Mouse (Mus musculus) embryo, embryonic 9.5 days (tissue): ENCODE results near the gene Mpzl2.
"Not testable (repeated sequence)": the region's sequence is repeated elsewhere in the genome, so short reads cannot be mapped to it uniquely, and the experiment has no call there.

ENCODE experiments used
- DNase-seq: peaks from one replicate; pipeline ENCODE4 v3.0.0-alpha.2; 2017; ENCODE audit errors: extremely low spot score

The Mpzl2 gene

DNA sequence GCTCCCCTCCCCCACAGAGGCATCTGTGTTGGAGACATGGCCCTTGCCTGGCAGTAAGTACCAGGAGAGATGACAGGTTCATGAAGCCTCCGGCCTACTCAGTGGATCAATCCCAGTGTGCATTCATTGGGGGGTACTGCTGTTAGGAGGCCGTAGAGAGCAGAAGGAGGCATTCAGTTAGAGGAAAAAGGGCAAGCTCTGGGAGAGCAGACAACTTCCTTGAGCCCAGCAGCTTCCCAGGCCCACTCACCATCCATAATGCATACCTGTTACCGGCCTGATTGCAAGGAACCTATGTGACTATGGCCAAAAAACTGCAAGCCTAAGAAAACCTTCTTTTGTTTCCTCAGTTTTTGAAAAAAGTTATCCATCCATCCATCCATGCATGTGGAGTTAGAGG lies 5.1 kb upstream of the Mpzl2 start:
- DNase-seq, result no peak

- DNase-seq, result not testable (repeated sequence)
These were observed 1.8 kb upstream of the Mpzl2 start for GRCm38 (mm10) chr9:45037803-45038202.

DNA sequence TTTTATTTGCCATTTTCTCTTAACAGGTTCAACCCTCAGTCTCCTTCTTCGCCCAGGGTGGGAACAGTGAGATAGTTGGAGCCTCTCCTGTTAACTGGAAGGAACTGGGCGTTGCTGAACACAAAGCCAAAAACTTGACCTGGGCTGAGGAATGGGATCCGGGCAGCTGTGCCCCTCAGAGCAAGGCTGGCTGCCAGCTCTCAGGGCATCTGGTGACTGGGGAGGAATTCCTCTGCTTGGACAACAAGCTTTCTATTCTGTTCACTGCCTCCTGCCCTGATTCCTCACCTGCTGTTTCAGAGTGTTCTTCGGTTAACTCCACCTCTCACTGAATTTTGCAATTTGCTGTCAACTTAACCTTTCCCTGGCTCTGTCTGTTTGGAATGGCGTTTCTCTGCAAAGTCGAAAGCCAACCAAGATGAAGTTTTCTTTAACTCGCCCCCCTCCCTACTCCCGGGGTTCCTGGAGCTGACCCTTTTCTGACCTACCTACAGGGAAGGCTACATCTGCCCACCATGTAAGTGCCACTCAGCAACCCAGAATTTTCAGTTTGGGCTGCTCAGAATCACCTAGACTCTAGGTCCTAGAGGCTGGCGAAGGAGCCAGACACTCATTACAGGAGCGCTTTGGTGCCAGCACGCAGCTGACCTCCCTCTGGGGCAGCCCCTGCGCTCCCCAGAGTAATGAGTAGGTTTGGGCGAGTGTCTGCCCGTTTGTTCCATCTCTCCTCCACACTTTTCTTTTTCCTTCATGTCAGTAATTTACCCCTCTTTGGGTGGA lies 657 bp downstream of the Mpzl2 start:
- no peak for DNase-seq

DNA sequence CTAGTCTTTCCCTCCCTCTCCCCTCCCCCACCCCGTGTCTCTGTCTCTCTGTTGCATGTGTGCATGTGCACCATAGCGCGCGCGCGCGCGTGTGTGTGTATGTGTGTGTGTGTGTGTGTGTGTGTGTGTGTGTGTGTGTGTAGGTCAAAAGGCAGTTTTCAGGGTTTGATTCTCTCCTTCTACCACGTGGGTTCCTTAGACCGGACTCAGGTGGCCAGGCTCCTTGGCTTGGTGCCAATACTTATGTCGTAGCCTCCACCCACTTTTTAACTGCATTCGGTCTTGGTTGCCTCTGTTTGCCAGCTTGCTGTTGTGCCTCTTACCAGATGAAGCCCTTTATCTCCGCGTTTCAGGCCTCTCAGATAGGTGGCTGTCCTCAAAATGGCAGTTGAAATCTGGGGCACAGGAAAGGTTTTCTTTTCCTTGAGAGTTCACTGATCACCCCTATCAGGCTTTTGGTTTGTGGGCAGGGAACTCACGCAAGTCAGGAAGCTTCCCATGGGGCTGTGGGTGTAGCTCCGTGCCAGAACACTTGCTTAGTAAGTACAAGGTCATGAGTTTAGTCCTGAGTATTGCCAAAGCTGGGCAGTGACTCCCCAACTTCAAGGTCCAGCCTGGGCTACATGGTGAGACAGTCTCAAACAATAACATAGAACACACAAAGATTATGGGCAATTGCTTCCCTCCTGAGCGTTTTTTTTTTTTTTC lies 1.7 kb downstream of the Mpzl2 start:
- no peak for DNase-seq

DNA sequence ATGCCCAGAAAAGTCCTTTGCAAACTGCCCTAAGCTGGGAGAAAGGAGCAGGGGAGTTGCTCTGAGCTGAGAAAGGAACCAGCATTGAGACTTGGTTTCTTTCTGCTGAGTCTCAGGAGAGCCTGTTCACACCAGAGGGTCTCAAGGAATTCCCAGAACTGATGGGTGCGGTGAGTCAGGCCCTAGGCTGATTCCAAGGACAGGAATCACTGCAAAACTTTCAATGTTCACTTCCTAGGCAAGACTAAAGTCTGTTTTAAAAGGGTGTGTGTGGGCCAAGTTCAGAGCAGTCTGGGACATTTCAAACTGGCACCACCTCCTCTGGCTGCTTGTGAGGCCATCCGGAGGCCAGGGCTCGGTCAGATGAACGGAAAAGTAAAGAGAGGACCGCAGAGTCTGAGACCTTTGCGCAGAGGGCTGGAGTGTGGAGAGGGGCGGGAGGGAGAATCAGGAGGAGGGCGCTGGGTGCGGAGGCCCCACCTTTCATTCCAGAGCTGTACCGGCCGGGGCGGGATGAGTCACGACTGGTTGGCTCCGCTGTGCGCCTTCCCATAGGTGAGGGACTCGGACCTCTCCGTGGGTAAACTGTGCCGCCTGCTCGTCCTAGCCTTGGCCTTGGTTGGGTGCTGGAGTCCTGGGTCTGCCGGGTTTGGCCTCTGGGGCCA lies 2.6 kb downstream of the Mpzl2 start:
- DNase-seq, result peak; percentile 39

DNA sequence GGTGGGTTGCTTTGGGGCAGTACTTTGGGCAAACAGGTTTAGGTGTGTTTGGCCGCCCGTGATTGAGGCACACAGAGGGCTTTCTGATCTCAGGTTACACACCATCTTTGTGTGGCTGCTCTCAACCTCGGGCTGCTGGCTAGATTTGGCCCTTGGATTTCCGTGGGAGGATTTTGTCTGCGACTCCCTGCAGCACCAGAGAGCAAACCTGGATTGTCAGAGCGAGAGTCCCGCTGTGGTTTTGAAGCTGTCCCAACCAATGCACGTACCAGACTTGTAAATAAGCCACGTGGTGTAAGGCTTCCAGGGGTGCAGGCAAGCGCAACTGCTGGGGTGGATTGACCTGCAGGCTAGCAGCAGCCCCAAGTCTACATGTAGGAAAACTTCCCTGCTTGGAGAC lies 3.3 kb downstream of the Mpzl2 start:
- peak; percentile 33 for DNase-seq

- DNase-seq, result no peak
These were observed 7.4 kb downstream of the Mpzl2 start for GRCm38 (mm10) chr9:45046973-45047372.

DNA sequence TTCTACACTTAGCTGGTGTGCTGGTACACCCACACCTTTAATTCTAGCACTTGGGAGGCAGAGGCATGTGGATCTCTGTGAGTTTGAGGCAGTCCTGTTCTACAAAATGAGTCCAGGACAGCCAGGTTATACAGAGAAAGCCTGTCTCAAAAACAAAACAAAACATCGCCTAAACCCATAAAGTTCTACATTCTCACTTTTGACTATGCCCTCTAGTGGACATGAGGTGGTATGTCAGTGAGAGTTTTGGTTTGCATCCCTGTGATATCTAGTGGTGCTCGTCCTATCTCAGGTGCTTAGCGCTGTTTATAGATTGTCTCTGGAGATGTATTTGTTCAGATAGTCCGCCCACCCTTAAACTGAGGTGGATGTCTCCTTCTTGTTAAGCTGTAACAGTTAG lies 8.9 kb downstream of the Mpzl2 start:
- DNase-seq, result peak; percentile 16

GRCm38 (mm10) chr9:45049731-45050130 lies 10.1 kb downstream of the Mpzl2 start:
- DNase-seq, result no peak

DNA sequence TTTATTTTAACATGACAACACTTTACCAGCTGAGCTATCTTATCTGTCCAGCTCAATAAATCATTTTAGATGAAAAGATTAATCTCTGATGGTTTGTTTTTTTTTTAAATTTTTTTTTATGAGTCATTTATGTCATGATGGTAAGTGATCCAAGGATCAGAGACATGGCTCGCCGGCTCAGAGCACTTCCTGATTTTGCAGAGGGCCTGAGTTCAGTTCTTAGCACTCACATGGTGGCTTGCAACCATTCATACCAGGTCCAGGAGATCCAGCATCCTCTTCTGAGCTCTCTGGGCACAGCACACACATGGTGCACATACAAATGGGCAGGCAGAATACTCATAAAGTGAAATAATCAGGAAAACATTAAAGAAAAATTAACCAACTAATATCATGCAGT lies 10.7 kb downstream of the Mpzl2 start:
- no peak for DNase-seq

- DNase-seq, result peak; percentile 94
These were observed 15.6 kb downstream of the Mpzl2 start, which contains the start of gene Mpzl3 for GRCm38 (mm10) chr9:45055082-45055713. Gene Mpzl3 (plus strand): TSS chr9:45055186.

DNA sequence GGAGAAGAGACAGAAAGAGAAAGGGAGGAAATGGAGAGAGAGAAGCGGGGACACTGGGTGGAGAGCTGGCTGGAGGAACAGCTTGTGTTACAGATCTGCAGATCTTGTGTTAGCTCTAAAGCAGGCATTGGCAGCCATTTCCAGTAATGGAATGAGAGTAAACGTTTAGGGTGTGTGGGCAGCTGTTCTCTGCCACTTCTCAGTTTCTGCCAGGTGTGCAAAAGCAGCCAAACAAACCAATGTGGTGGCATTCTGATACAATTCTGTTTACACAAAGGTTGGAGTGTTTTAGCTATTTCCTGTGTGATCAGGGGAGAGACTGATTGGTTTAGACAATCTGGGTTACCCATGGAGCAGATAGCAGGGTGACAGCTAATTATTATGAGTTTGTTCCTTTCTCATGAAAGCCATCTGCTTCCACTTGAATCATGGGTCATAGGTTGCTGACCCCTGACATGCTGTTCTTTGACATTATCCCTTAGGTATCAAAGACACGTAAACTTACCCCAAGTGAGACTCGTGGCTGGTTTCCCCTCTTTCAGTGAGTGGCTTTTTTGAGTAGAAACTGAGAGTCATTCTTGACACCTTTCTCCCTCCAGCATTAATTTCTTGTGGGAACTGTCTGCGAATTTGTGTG lies 18.8 kb downstream of the Mpzl2 start:
- peak; percentile 28 for DNase-seq

DNA sequence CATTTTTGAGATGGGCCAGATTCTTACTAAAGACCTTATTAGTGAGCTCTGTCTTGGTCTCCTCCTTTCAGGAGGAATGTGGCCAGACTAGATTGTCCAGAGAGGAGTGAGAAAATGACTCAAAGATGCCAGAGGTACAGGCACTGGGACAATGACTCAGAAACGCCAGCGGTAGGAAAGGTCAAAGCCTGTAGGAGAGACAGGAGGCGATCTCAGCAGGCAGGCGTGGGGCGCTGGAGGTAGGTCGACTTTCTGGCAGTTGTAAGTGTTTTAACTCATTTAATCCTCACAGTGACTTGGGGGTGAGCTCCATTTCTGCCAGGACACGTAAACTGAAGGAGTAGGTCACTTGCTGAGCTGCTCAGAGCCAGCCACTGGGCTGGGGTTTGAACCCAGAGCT lies 20.6 kb downstream of the Mpzl2 start:
- DNase-seq, result no peak

DNA sequence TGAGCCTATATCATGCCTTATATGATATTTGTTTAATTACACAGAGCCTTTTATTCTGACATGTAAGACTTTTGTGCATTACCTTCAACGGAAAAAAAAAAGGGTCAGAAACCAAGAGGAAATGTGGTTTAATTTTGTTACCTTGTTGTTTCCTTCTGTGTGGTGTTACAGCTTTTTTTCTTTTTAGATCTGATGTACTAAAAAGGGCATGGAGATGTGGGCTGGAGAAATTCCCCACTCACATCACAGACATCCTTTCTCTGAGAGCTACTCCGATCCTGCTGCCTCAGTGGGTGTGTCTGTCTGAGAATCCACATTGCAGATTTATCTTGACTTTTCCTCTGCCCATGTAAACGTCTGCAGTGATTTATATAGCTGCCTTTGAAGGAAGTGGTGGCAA lies 23.1 kb downstream of the Mpzl2 start:
- no peak for DNase-seq

DNA sequence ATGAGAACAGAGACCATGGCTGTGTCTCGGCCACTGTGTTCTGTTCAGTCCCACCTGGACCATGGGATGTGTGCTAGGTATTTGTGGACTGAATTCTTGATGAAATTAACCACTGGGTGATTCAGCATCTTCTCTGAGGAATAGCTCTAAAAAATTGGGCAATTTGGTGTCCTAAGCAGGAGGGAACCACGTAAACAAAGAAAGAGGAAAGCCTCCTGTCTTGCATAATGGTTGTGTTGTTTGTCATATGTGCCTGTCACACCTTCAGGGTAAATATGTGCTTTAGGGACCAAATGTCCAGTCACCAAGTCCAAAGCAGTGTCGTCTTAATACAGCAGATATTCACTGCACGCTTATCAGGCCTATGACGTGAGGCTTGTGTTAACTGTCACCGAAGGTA lies 24.8 kb downstream of the Mpzl2 start:
- no peak for DNase-seq

DNA sequence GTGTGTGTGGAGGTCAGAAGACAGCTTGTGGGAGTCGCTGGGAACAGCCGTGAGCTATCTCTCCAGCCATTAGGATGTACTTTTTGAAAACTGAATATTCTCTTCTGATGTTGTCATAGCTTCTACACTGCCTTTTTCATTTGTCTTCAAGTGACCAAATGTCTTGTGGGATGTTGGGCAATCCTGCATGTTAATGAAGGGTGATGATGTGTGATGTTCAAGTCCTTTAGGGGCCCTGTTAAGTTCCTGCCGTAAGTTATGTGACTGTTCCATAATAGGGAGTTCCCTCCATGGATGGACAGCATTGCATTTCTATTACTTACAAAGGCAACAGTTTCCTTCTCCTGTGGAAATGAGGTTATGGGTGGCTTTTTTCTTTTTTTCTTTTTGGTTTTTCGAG lies 27.1 kb downstream of the Mpzl2 start:
- no peak for DNase-seq

GRCm38 (mm10) chr9:45071800-45072199 lies 32.2 kb downstream of the Mpzl2 start:
- DNase-seq, result no peak

- no peak for DNase-seq
These were observed 38.3 kb downstream of the Mpzl2 start for GRCm38 (mm10) chr9:45077859-45078258.

DNA sequence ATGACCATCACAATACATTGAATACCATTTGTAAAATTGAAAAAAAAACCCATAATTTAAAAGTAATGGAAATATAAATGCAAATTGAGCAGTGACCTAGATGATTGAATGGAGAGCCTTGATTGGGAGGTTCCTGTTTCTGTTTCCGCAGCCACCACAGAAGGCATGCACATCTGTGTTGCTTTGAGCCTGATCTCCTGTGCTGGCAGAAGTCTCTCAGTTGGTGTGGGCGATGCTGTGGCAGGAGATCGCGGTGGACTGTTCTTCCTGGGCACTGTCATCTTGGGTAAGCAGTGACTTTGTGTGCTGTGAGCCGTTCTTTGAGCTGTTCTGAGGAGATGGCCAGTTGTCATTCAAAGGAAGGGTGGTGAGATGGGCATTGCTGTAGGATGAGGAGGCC lies 39.4 kb downstream of the Mpzl2 start, which contains the start of gene Jaml:
Gene Jaml (plus strand): TSS at position 173 of the 400 bp plus-strand sequence.
- DNase-seq, result no peak

DNA sequence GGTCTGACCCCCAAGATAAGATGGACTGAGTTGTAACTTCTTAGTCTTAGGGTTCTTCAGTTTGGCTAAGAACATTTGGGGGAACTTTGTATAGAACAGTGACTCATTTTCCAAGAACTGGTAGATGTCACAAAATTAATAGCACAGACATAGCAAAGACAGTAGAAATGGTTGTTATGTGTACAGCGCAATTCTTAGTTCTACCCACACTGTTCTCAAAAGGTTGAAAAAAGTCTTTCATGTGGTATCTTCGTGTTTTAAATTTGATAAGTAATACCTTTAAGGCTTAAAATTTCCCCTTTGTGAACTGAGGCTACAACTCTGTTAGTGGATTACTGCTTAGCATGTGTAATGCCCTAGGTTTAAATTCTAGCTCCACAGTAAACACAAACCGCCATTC lies 43.5 kb downstream of the Mpzl2 start:
- no peak for DNase-seq

DNA sequence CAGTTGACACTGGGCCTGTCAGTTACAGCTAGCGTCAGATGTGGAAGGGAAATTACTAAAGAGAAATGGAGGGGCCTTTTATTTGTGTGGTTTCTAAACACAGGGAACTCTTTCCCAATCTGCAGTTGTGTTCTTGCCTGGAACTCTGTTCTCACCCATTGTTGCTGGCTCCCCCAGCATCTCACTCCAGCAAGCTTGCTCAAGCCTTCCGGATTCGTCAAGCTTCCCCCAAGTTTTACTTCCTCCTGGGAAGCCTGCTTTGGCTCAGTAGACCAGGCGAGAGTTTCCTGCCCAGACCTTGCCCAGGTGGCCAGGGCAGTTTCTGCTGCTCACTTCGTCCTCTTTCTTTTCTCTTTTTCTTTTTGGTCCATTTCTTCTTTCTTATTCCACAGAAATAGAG lies 45.0 kb downstream of the Mpzl2 start:
- DNase-seq, result no peak
